In genomic region chr6:21950676-21951075, GRCm38 (mm10) we compare ENCODE assay signal across 8 mouse cellular contexts. TPM values are rescaled to one million over a fixed set of nuclear protein-coding genes. Genes with fewer than 3 reads are reported as not detected.
A peak's percentile ranks its signal among the peaks of the same experiment; 100 is the strongest.
DNase-seq lines count a peak whose midpoint lies in the region; ATAC-seq and TF ChIP-seq lines count a peak whose summit lies in the region.

No protein-coding gene starts in this region.

- H3K4me3 ChIP-seq in layer of hippocampus, adult 2 months = peak overlapping the region; percentile 84
- H3K4me3 ChIP-seq in forebrain, embryonic 10.5 days = peak overlapping the region; percentile 67
- H3K4me3 ChIP-seq in neural tube, embryonic 13.5 days = peak overlapping the region; percentile 75

- H3K9ac ChIP-seq in neural tube, embryonic 13.5 days = peak overlapping the region; percentile 83

- WGBS in forebrain, embryonic 10.5 days = 88% methylated on average over 2 of the region's 2 CpGs
- 84% methylated on average over 2 of the region's 2 CpGs for WGBS in neural tube, embryonic 13.5 days

- no peaks in the 10 kb centered on the region for H3K27me3 ChIP-seq in forebrain, embryonic 10.5 days (ENCODE audit: poor library complexity, severe bottlenecking)
- no peaks in the 10 kb centered on the region for H3K27me3 ChIP-seq in neural tube, embryonic 13.5 days

- DNase-seq in layer of hippocampus, adult 2 months (ENCODE audit: low spot score in 2 of 2) = no peak
- no peak for DNase-seq in layer of hippocampus, postnatal 25 days (ENCODE audit: extremely low spot score in 1 of 2, low spot score in 1 of 2)
- no peak for DNase-seq in forebrain, embryonic 10.5 days (ENCODE audit: extremely low spot score, low spot score)
- peak; percentile 19 for DNase-seq in kidney, postnatal 10 days
- DNase-seq in left cerebral cortex, adult 18-20 months (ENCODE audit: low spot score in 2 of 2) = no peak
- DNase-seq in retina, embryonic 14.5 days (ENCODE audit: low spot score) = no peak
- no peak for DNase-seq in right cerebral cortex, postnatal 25 days

- TF ChIP-seq CTCF in layer of hippocampus, adult 2 months (conservative IDR thresholded peaks at IDR 0.05) = no peak

- peak overlapping the region; percentile 96 for H3K27ac ChIP-seq in layer of hippocampus, adult 2 months
- H3K27ac ChIP-seq in forebrain, embryonic 10.5 days = peak overlapping the region; percentile 98; the same call in 1 of the 2 replicates
- H3K27ac ChIP-seq in neural tube, embryonic 13.5 days (replicated peaks) = peak overlapping the region; percentile 97; the same call in 1 of the 2 replicates

- no peak for ATAC-seq in neural tube, embryonic 13.5 days (ENCODE audit: low read depth)

- peaks cover 13% of the 10 kb centered on the region for H3K4me1 ChIP-seq in forebrain, embryonic 10.5 days
- H3K4me1 ChIP-seq in neural tube, embryonic 13.5 days (replicated peaks) = peaks cover 19% of the 10 kb centered on the region

- peak overlapping the region; percentile 75 for H3K4me2 ChIP-seq in neural tube, embryonic 13.5 days

- no peaks in the 10 kb centered on the region for H3K9me3 ChIP-seq in forebrain, embryonic 10.5 days
- no peaks in the 10 kb centered on the region for H3K9me3 ChIP-seq in neural tube, embryonic 13.5 days

- H3K36me3 ChIP-seq in forebrain, embryonic 10.5 days (replicated peaks) = peaks cover 36% of the 10 kb centered on the region
- peaks cover 21% of the 10 kb centered on the region for H3K36me3 ChIP-seq in neural tube, embryonic 13.5 days

RNA-seq across cellular contexts. Expression of gene Ing3, which starts 1.3 kb away (rescaled TPM):
- total RNA-seq in layer of hippocampus, adult 2 months (2021) = 10 to 100 TPM; 28.2 to 28.8 TPM
- 10 to 100 TPM; 26.6 to 28.1 TPM for total RNA-seq in layer of hippocampus, postnatal 25 days (2021)
- polyA plus RNA-seq in forebrain, embryonic 10.5 days (2016; fragmentation: Nextera tagmentation; extraction: Ambion mirVana) = 48.4 and 59.5 TPM in 2 replicates
- 46.4 and 48.1 TPM in 2 replicates for polyA plus RNA-seq in neural tube, embryonic 13.5 days (2015; fragmentation: Nextera tagmentation; extraction: Ambion mirVana)
- total RNA-seq in left cerebral cortex, adult 18-20 months (2021) = 10 to 100 TPM; 23.8 to 28.9 TPM

RNA-seq across cellular contexts. Expression of gene Cped1, which starts 35.0 kb away (rescaled TPM):
- 1 to 10 TPM; 2.5 to 3.5 TPM for total RNA-seq in layer of hippocampus, adult 2 months (2021)
- total RNA-seq in layer of hippocampus, postnatal 25 days (2021) = 1 to 10 TPM; 1.1 to 1.5 TPM
- polyA plus RNA-seq in forebrain, embryonic 10.5 days (2016; fragmentation: Nextera tagmentation; extraction: Ambion mirVana) = 24.3 and 25.5 TPM in 2 replicates
- polyA plus RNA-seq in neural tube, embryonic 13.5 days (2015; fragmentation: Nextera tagmentation; extraction: Ambion mirVana) = 3.6 and 3.9 TPM in 2 replicates
- total RNA-seq in left cerebral cortex, adult 18-20 months (2021) = 1 to 10 TPM; 3.7 to 5.9 TPM
